In genomic region chr1:89305171-89305570, GRCm38 (mm10) we compare ENCODE assay signal across 34 mouse cellular contexts.
DNase-seq lines count a peak whose midpoint lies in the region; ATAC-seq and TF ChIP-seq lines count a peak whose summit lies in the region.
"Had no signal": no experiment of that assay in that cellular context is flagged by ENCODE, and none has a peak within 500 bp of the region (broad histone marks: within the 10 kb centered on the region; RNA-seq: fewer than 3 reads in every experiment).

No protein-coding gene starts in this region.

- no peak for TF ChIP-seq EP300 in stomach, postnatal 0 days (optimal IDR thresholded peaks at IDR 0.05)

- no peak overlapping the region for H3K4me3 ChIP-seq in embryonic facial prominence, embryonic 11.5 days (ENCODE audit: low read depth, low read length)
- no peak overlapping the region for H3K4me3 ChIP-seq in embryonic facial prominence, embryonic 10.5 days
- no peak overlapping the region for H3K4me3 ChIP-seq in lung, adult 2 months (replicated peaks; ENCODE audit: extremely low read depth, low read depth, low read length)
- no peak overlapping the region for H3K4me3 ChIP-seq in stomach, postnatal 0 days (ENCODE audit: low read depth, low read length)
- H3K4me3 ChIP-seq: embryonic facial prominence, embryonic 12.5 days; forebrain, embryonic 12.5 days; heart, embryonic 15.5 days; hindbrain, embryonic 13.5 days; kidney, embryonic 15.5 days; layer of hippocampus, adult 2 months; limb, embryonic 10.5 days; limb, embryonic 15.5 days; liver, embryonic 13.5 days; lung, embryonic 15.5 days; megakaryocyte, embryonic 14.5 days; midbrain, embryonic 13.5 days had no signal

- no peak for ATAC-seq in embryonic facial prominence, embryonic 11.5 days (replicated peaks; ENCODE audit: insufficient number of reproducible peaks, low FRiP score, low TSS enrichment, low read depth)
- ATAC-seq in stomach, postnatal 0 days (ENCODE audit: low FRiP score, low TSS enrichment) = no peak
- ATAC-seq: activated CD4-positive, CD25-positive, alpha-beta regulatory T cell, adult 4 months; midbrain, embryonic 13.5 days had no signal

- no peaks in the 10 kb centered on the region for H3K9me3 ChIP-seq in embryonic facial prominence, embryonic 11.5 days (replicated peaks; ENCODE audit: control insufficient read depth, low read length)
- H3K9me3 ChIP-seq in embryonic facial prominence, embryonic 10.5 days = peaks cover 4% of the 10 kb centered on the region; the same call in 1 of the 2 replicates
- no peaks in the 10 kb centered on the region for H3K9me3 ChIP-seq in stomach, postnatal 0 days (ENCODE audit: control insufficient read depth, low read length)
- H3K9me3 ChIP-seq: embryonic facial prominence, embryonic 12.5 days; heart, embryonic 15.5 days; hindbrain, embryonic 13.5 days; kidney, embryonic 15.5 days; limb, embryonic 10.5 days; limb, embryonic 15.5 days; liver, embryonic 13.5 days; lung, embryonic 15.5 days; midbrain, embryonic 13.5 days had no signal

- WGBS in embryonic facial prominence, embryonic 11.5 days = 51% methylated on average over 7 of the region's 7 CpGs
- WGBS in embryonic facial prominence, embryonic 10.5 days = 55% methylated on average over 7 of the region's 7 CpGs
- WGBS in lung, adult 2 months = 65% methylated on average over 7 of the region's 7 CpGs
- 58% methylated on average over 7 of the region's 7 CpGs for WGBS in stomach, postnatal 0 days

- no peaks in the 10 kb centered on the region for H3K4me1 ChIP-seq in embryonic facial prominence, embryonic 11.5 days (ENCODE audit: control insufficient read depth, insufficient read depth, low read length)
- H3K4me1 ChIP-seq in embryonic facial prominence, embryonic 10.5 days = peaks cover 5% of the 10 kb centered on the region; the same call in 1 of the 2 replicates
- H3K4me1 ChIP-seq in lung, adult 2 months (ENCODE audit: control insufficient read depth, insufficient read depth, low read length) = peaks cover 5% of the 10 kb centered on the region
- no peaks in the 10 kb centered on the region for H3K4me1 ChIP-seq in stomach, postnatal 0 days (replicated peaks; ENCODE audit: control insufficient read depth, insufficient read depth)
- H3K4me1 ChIP-seq: liver, embryonic 13.5 days had no signal

- TF ChIP-seq CTCF in lung, adult 2 months (IDR thresholded peaks at IDR 0.05; ENCODE audit: insufficient read depth, low read length) = no peak
- no peak for TF ChIP-seq CTCF in stomach, postnatal 0 days (IDR thresholded peaks at IDR 0.05; ENCODE audit: low read depth)

- no peaks in the 10 kb centered on the region for H3K27me3 ChIP-seq in embryonic facial prominence, embryonic 11.5 days (ENCODE audit: control insufficient read depth, insufficient read depth, low read length)
- H3K27me3 ChIP-seq in embryonic facial prominence, embryonic 10.5 days (replicated peaks; ENCODE audit: low read depth, poor library complexity, severe bottlenecking) = no peaks in the 10 kb centered on the region
- no peaks in the 10 kb centered on the region for H3K27me3 ChIP-seq in stomach, postnatal 0 days (ENCODE audit: control insufficient read depth, insufficient read depth, low read length)
- H3K27me3 ChIP-seq: CH12.LX; forebrain, embryonic 12.5 days; heart, embryonic 15.5 days; hindbrain, embryonic 13.5 days; kidney, embryonic 15.5 days; limb, embryonic 15.5 days; lung, embryonic 15.5 days; midbrain, embryonic 13.5 days had no signal

- H3K4me2 ChIP-seq in embryonic facial prominence, embryonic 11.5 days (ENCODE audit: low read depth, low read length) = no peak overlapping the region
- no peak overlapping the region for H3K4me2 ChIP-seq in stomach, postnatal 0 days (replicated peaks; ENCODE audit: low read depth)
- H3K4me2 ChIP-seq: embryonic facial prominence, embryonic 12.5 days; forebrain, embryonic 12.5 days; heart, embryonic 15.5 days; hindbrain, embryonic 13.5 days; kidney, embryonic 15.5 days; limb, embryonic 15.5 days; liver, embryonic 13.5 days; lung, embryonic 15.5 days; midbrain, embryonic 13.5 days had no signal

- TF ChIP-seq POLR2A in lung, adult 2 months (IDR thresholded peaks at IDR 0.05; ENCODE audit: borderline replicate concordance, extremely low read depth, low read depth, low read length) = no peak

- no peak overlapping the region for H3K9ac ChIP-seq in embryonic facial prominence, embryonic 11.5 days (replicated peaks; ENCODE audit: low read length)
- no peak overlapping the region for H3K9ac ChIP-seq in stomach, postnatal 0 days (ENCODE audit: low read length)
- H3K9ac ChIP-seq: embryonic facial prominence, embryonic 12.5 days; forebrain, embryonic 12.5 days; heart, embryonic 15.5 days; hindbrain, embryonic 13.5 days; kidney, embryonic 15.5 days; limb, embryonic 15.5 days; liver, embryonic 13.5 days; lung, embryonic 15.5 days; midbrain, embryonic 13.5 days had no signal

- H3K27ac ChIP-seq in embryonic facial prominence, embryonic 11.5 days (replicated peaks; ENCODE audit: low read depth, low read length) = no peak overlapping the region
- H3K27ac ChIP-seq in embryonic facial prominence, embryonic 10.5 days (replicated peaks) = no peak overlapping the region
- H3K27ac ChIP-seq in stomach, postnatal 0 days (replicated peaks) = no peak overlapping the region
- H3K27ac ChIP-seq: embryonic facial prominence, embryonic 12.5 days; forebrain, embryonic 12.5 days; heart, embryonic 15.5 days; hindbrain, embryonic 13.5 days; kidney, embryonic 15.5 days; limb, embryonic 10.5 days; limb, embryonic 15.5 days; liver, embryonic 13.5 days; lung, embryonic 15.5 days; midbrain, embryonic 13.5 days had no signal

- no peaks in the 10 kb centered on the region for H3K36me3 ChIP-seq in embryonic facial prominence, embryonic 11.5 days (replicated peaks; ENCODE audit: control insufficient read depth, insufficient read depth, low read depth, low read length)
- no peaks in the 10 kb centered on the region for H3K36me3 ChIP-seq in embryonic facial prominence, embryonic 10.5 days (replicated peaks)
- no peaks in the 10 kb centered on the region for H3K36me3 ChIP-seq in stomach, postnatal 0 days (ENCODE audit: control insufficient read depth, insufficient read depth, low read length)
- H3K36me3 ChIP-seq: embryonic facial prominence, embryonic 12.5 days; forebrain, embryonic 12.5 days; heart, embryonic 15.5 days; hindbrain, embryonic 13.5 days; kidney, embryonic 15.5 days; limb, embryonic 10.5 days; limb, embryonic 15.5 days; liver, embryonic 13.5 days; lung, embryonic 15.5 days; midbrain, embryonic 13.5 days had no signal

- DNase-seq in embryonic facial prominence, embryonic 11.5 days (ENCODE audit: low spot score) = peak; percentile 7
- no peak for DNase-seq in embryonic facial prominence, embryonic 10.5 days (ENCODE audit: low spot score)
- peak; percentile 16 to 47 for DNase-seq in lung, adult 18-20 months
- DNase-seq in lung, adult 2 months = no peak
- peak; percentile 63 for DNase-seq in lung, postnatal 10 days
- peak; percentile 3 for DNase-seq in stomach, postnatal 0 days (ENCODE audit: low spot score)
- DNase-seq in kidney, adult 8-10 months = no peak
- no peak for DNase-seq in ovary, postnatal 14 days (ENCODE audit: low spot score)
- DNase-seq: adrenal gland, adult 2 months; adrenal gland, postnatal 36 days; cerebellum, adult 2 months; cerebellum, postnatal 25 days; gastrocnemius, postnatal 10 days; heart, postnatal 36 days; kidney, postnatal 36 days; layer of hippocampus, postnatal 36 days; liver, embryonic 13.5 days; retina, postnatal 1 day; right cerebral cortex, postnatal 14 days; thymus, adult 2 months; thymus, postnatal 36 days had no signal

Comparison
In these comparisons a context has a peak if more than half of its experiments do, and no peak if none do; other contexts are left out.
1. DNase-seq: peak in embryonic facial prominence, embryonic 11.5 days (single experiment), lung, adult 18-20 months (2 of 2), lung, postnatal 10 days (single experiment) and stomach, postnatal 0 days (single experiment); none in embryonic facial prominence, embryonic 10.5 days (single experiment), lung, adult 2 months (single experiment), kidney, adult 8-10 months (0 of 2) and ovary, postnatal 14 days (single experiment).